Mouse (Mus musculus): Measurements from ENCODE around the gene Gm20431. TPM values are rescaled to one million over a fixed set of nuclear protein-coding genes. Genes with fewer than 3 reads are reported as not detected.

Gm20431 gene
- 1.9 TPM for polyA plus RNA-seq (2017; shearing (Covaris generic))

GRCm38 (mm10) chr2:167661270-167662203, at the start of gene Gm20431:
Gene Gm20431, minus strand, starts transcription at chr2:167661496.

GRCm38 (mm10) chr2:167689501-167690218, 28.4 kb upstream of the Gm20431 start, which contains the start of gene Tmem189:
Gene Tmem189, minus strand, starts transcription at chr2:167689822.

GRCm38 (mm10) chr2:167688498-167689451, 27.5 kb upstream of the Gm20431 start, which contains the start of gene Cebpb:
Gene Cebpb, plus strand, starts transcription at chr2:167688915.

GRCm38 (mm10) chr2:167631591-167632448, 29.5 kb downstream of the Gm20431 start, which contains the start of gene Ube2v1:
Gene Ube2v1, minus strand, starts transcription at chr2:167632095.

Other genes with a start within 250 kb of the Gm20431 start
- gene Slc9a8, start 239.8 kb downstream of the Gm20431 start, polyA plus RNA-seq (2017; shearing (Covaris generic)) = 94.2 TPM
- gene Rnf114, start 168.9 kb downstream of the Gm20431 start, polyA plus RNA-seq (2017; shearing (Covaris generic)) = 299 TPM
- 38.6 TPM for gene Spata2, start 168.6 kb downstream of the Gm20431 start, polyA plus RNA-seq (2017; shearing (Covaris generic))
- not detected for gene Snai1, start 123.3 kb downstream of the Gm20431 start, polyA plus RNA-seq (2017; shearing (Covaris generic))
- 387 TPM for gene Ube2v1, start 29.4 kb downstream of the Gm20431 start, polyA plus RNA-seq (2017; shearing (Covaris generic))
- 0.51 TPM for gene Cebpb, start 27.4 kb upstream of the Gm20431 start, polyA plus RNA-seq (2017; shearing (Covaris generic))
- gene Tmem189, start 28.3 kb upstream of the Gm20431 start, polyA plus RNA-seq (2017; shearing (Covaris generic)) = 13.3 TPM

Measured in inflammation-experienced regulatory T-cells, adult 16 weeks (primary cell).